Mouse (Mus musculus): Measurements from ENCODE around the gene Gjb6. TPM values are rescaled to one million over a fixed set of nuclear protein-coding genes. Genes with fewer than 3 reads are reported as not detected.

Gjb6 gene
- total RNA-seq, 2 experiments from 2014 or later: 110 to 118 TPM

DNA sequence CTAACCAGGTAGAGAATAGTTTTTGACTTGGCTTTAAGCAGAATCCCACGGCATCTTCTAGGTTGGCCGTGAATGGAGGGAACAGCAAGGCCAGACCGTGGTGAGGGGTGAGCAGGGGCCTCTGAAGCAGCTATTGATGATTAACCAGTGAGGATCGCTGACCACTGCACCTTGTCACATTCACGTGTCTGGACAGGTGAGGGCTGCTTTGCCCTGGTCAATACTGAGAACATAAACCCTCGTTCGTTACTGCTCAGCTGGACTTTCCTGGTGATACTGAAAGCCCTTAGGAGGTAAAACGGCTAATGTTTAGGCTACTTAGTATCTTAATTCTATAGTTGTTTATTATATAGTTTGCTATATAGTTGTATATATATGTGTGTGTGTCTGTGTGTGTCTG lies 26.3 kb downstream of the Gjb6 start:
- intact Hi-C loops (cut with DNase I): loop anchor here (5.0 kb wide), 3 partner anchors 140 to 300 kb away; no protein-coding TSS in a partner anchor
- H3K27ac ChIP-seq: no peak overlapping the region
- DNase-seq (ENCODE audit: extremely low spot score in 1 of 2, low spot score in 2 of 2): no peak
- no peak for TF ChIP-seq CTCF (IDR thresholded peaks at IDR 0.05)
- no peak overlapping the region for H3K4me3 ChIP-seq

DNA sequence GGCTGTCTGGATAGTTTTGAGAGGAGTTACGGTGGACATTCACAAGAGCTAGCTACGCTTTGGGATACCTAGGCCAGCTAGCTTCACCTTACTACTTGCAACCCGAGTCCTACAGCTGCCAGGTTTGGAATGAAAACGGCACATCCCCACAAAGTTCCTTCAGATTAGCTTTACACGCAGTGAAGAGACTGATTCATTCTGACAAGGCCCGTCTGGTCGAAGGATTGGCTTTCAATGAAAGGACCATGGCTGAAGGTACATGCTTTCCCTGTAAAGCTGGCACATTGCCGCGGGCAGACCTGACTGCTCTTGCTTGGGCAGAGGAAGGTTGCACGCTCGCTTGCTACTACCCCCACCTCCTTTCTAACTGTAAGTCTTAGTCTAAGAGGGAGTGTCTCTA lies 27.7 kb downstream of the Gjb6 start:
- no peak for TF ChIP-seq CTCF (IDR thresholded peaks at IDR 0.05)
- H3K4me3 ChIP-seq: no peak overlapping the region
- intact Hi-C loops (cut with DNase I): loop anchor here (5.0 kb wide), 3 partner anchors 142 to 302 kb away; no protein-coding TSS in a partner anchor
- H3K27ac ChIP-seq: no peak overlapping the region
- no peak for DNase-seq (ENCODE audit: extremely low spot score in 1 of 2, low spot score in 2 of 2)

- intact Hi-C loops (cut with DNase I): loop anchor here (5.0 kb wide), 3 partner anchors 142 to 302 kb away; no protein-coding TSS in a partner anchor
- TF ChIP-seq CTCF (IDR thresholded peaks at IDR 0.05): no peak
- H3K4me3 ChIP-seq: no peak overlapping the region
- no peak overlapping the region for H3K27ac ChIP-seq
- DNase-seq (ENCODE audit: extremely low spot score in 1 of 2, low spot score in 2 of 2): no peak
Measured at GRCm38 (mm10) chr14:57105111-57105510, 28.3 kb downstream of the Gjb6 start.

- intact Hi-C loops (cut with DNase I): loop anchor here (5.0 kb wide), 3 partner anchors 143 to 303 kb away; no protein-coding TSS in a partner anchor
- TF ChIP-seq CTCF (IDR thresholded peaks at IDR 0.05): peak; percentile 2
- Histone ChIP-seq H3K4me3 (peak within 1 kb of the TSS; percentile 60), H3K27ac (no peak within 1 kb of the TSS)
- DNase-seq (ENCODE audit: extremely low spot score in 1 of 2, low spot score in 2 of 2): peak; percentile 31 to 36
Measured at GRCm38 (mm10) chr14:57104106-57105023, 29.0 kb downstream of the Gjb6 start, which contains the start of gene Gjb2. Gene Gjb2, minus strand, starts transcription at chr14:57104702.

DNA sequence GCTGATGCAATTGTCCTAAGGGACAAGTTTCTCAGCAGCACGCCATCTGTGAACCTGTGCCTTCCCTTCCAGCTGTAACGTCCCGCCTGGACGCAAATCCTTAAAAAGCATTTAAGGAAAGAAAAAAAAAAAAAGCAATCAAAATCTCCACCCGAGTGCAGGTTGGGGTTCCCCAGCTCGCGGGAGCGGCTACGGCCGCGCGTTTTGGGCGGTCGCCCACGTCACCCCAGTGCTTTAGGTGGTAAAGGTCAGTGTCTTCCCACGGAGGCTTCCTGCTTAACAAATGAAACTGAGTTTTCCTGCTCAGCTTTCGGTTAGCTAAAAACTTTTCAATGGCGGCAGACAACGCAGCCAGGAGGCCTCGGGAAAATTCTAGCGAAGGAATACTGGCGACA lies 29.7 kb downstream of the Gjb6 start:
- H3K4me3 ChIP-seq: peak overlapping the region; percentile 60
- intact Hi-C loops (cut with DNase I): no loop called here
- TF ChIP-seq CTCF (IDR thresholded peaks at IDR 0.05): no peak
- no peak for DNase-seq (ENCODE audit: extremely low spot score in 1 of 2, low spot score in 2 of 2)
- H3K27ac ChIP-seq: no peak overlapping the region

- intact Hi-C loops (cut with DNase I): no loop called here
Measured at GRCm38 (mm10) chr14:57103121-57103520, 30.3 kb downstream of the Gjb6 start.

GRCm38 (mm10) chr14:57101623-57102022 lies 31.8 kb downstream of the Gjb6 start:
- no peak overlapping the region for H3K27ac ChIP-seq
- intact Hi-C loops (cut with DNase I): no loop called here
- TF ChIP-seq CTCF (IDR thresholded peaks at IDR 0.05): no peak
- no peak for DNase-seq (ENCODE audit: extremely low spot score in 1 of 2, low spot score in 2 of 2)
- H3K4me3 ChIP-seq: no peak overlapping the region

More at GRCm38 (mm10) chr14:57103121-57103520, 30.3 kb downstream of the Gjb6 start:
- H3K4me3 ChIP-seq: no peak overlapping the region; the same call in 1 of the 2 replicates
- DNase-seq (ENCODE audit: extremely low spot score in 1 of 2, low spot score in 2 of 2): no peak
- TF ChIP-seq CTCF (IDR thresholded peaks at IDR 0.05): no peak
- H3K27ac ChIP-seq: no peak overlapping the region

DNA sequence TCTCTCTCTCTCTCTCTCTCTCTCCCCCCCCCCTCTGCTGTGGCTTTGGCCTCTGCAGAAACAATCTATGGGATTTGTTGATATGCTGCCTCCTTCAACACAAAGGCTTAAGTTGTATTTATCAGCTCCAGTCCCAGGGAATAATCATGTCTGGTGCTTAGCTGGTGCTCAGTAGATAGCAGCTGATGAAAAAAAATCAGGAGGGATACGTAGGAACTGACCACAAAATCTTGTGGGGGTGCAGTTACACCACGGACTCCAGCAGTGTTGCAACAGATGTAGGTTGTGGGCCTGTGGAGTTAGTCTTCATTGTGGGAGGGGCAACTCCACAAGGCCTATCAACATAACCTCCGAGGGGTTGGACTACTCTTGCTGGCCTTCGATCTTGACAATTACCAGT lies 37.6 kb downstream of the Gjb6 start:
- no peak for DNase-seq (ENCODE audit: extremely low spot score in 1 of 2, low spot score in 2 of 2)
- no peak overlapping the region for H3K4me3 ChIP-seq
- H3K27ac ChIP-seq: no peak overlapping the region
- no peak for TF ChIP-seq CTCF (IDR thresholded peaks at IDR 0.05)
- intact Hi-C loops (cut with DNase I): no loop called here

DNA sequence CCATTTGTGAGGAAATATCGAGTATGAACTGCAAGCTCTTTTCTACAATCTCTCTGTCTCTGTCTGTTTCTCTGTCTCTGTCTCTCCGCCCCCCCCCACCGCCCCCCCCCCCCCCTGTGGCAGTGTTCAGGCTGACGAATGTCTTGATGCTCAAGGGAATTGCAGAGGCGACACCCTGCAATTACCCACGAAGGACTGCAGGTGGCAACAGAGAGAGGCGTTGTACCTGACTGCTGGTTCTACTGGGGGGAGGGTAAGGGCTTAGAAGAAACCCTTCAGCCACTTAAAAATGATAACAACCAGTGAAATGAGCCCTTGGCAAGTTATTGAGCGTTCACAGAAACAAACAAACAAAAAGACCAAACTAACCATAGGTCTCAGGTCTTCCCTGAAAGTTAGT lies 40.4 kb downstream of the Gjb6 start:
- intact Hi-C loops (cut with DNase I): loop anchor here (5.0 kb wide), 1 partner anchor 269 kb away; no protein-coding TSS in a partner anchor
- peak; percentile 46 to 65 for DNase-seq (ENCODE audit: extremely low spot score in 1 of 2, low spot score in 2 of 2)
- TF ChIP-seq CTCF (IDR thresholded peaks at IDR 0.05): peak; percentile 67
- Histone ChIP-seq H3K27ac (no peak overlapping the region), H3K4me3 (no peak overlapping the region)

GRCm38 (mm10) chr14:57090001-57090400 lies 43.4 kb downstream of the Gjb6 start:
- intact Hi-C loops (cut with DNase I): loop anchor here (5.0 kb wide), 1 partner anchor 272 kb away; no protein-coding TSS in a partner anchor

GRCm38 (mm10) chr14:57089107-57089506 lies 44.3 kb downstream of the Gjb6 start:
- no peak overlapping the region for H3K27ac ChIP-seq
- no peak for TF ChIP-seq CTCF (IDR thresholded peaks at IDR 0.05)
- intact Hi-C loops (cut with DNase I): no loop called here
- no peak overlapping the region for H3K4me3 ChIP-seq
- DNase-seq (ENCODE audit: extremely low spot score in 1 of 2, low spot score in 2 of 2): no peak

More at GRCm38 (mm10) chr14:57090001-57090400, 43.4 kb downstream of the Gjb6 start:
- Histone ChIP-seq H3K4me3 (no peak overlapping the region), H3K27ac (no peak overlapping the region)
- TF ChIP-seq CTCF (IDR thresholded peaks at IDR 0.05): no peak
- no peak for DNase-seq (ENCODE audit: extremely low spot score in 1 of 2, low spot score in 2 of 2)

DNA sequence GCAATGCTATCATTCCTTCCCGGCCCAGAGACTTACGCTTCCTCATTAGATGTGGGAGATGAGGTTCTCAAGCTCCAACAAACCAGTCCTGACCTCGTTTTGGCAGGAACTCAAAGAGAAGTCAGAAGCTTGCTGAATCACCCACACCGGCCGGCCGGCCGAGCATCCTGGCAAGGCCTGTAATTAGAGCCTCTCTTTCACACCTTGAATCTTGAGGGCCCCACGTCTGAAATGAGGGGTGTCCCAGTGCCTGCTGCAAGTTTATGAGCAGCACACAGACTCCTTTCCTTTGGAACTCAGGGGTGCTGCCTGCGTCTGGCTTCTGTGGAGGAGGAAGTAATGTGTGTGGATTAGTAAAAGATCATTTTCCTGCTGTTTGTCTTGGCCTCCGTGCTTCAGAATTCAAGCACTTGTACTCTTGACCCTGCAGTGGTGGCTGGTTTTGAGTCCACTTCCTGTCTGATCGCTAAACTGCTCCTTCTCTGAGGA lies 49.2 kb downstream of the Gjb6 start:
- TF ChIP-seq CTCF (IDR thresholded peaks at IDR 0.05): no peak
- DNase-seq (ENCODE audit: extremely low spot score in 1 of 2, low spot score in 2 of 2): no peak
- intact Hi-C loops (cut with DNase I): no loop called here
- Histone ChIP-seq H3K27ac (no peak overlapping the region), H3K4me3 (no peak overlapping the region)
